Mouse (Mus musculus): Measurements from ENCODE around the gene Nme7.

The Nme7 gene

GRCm38 (mm10) chr1:164384354-164384753 lies 80.4 kb downstream of the Nme7 start:
- WGBS = 98% methylated on average over 10 of the region's 10 CpGs

GRCm38 (mm10) chr1:164384972-164385371 lies 81.1 kb downstream of the Nme7 start:
- WGBS = 92% methylated on average over 6 of the region's 6 CpGs

DNA sequence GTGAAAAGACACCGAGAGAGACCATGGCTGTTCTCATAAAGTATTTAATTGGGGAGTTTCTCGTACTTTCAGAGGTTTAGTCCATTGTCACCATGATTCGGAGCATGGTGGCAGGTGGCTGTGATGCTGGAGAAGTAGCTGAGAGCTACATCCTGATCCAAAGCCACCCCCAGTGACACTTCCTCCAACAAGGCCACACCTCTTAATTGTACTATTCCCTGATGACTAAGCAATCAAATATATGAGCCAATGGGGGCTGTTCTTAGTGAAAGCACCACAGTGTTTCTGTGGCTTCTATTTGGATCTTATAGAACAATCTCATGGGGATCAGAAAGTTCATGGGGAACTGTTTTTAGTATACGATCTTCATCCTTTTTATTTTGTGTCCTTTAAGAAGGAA lies 85.8 kb downstream of the Nme7 start:
- 84% methylated on average over 4 of the region's 4 CpGs for WGBS

DNA sequence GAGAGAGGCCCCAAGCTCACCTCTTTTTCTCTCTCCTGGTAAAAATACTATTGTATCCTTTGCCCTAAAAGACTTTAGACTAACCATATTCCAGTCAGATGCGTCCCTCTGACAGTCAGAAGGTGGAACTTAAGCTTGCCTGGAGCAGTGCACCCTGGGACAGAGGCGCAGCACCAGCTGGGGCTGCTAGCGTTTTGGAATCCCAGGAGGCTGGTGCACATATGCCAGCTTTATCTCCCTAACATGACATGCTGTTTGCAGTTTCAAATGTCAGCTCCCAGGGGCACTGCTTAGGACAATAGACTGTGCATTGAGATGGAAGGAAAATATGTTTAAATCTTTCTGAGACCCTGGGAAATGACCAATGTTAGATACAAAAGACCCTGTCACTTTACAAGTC lies 88.3 kb downstream of the Nme7 start:
- WGBS = 56% methylated on average over 3 of the region's 3 CpGs

DNA sequence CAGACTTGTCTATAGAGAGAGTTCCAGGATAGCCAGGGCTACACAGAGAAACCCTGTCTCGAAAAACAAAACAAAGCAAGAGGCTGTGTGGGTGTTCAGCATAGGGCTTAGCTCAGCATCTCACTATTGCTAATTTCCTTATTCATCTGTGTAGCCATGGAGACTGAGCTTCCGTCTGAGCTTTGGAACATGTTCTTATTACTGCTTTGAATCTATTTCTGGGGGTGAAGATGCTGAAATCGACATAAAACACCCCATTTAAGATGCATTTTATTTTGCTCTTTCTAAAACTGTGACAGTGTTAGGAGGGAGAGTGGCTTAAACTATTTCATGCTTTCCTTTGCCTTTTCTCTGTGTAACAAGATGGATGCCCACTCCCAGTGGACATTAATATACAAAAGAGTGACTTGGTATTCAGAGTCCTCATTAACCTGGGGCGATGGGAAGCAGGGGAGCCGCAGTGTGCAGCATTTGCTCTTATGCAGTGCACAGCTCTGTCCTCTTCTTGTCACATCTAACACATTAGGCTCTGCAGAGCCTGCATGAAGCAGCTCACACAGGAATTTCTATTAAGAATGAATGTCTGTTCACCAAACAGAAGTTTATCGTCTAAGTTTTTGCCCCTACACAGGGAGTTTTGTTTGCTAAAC lies 91.3 kb downstream of the Nme7 start:
- WGBS = 20% methylated on average over 6 of the region's 6 CpGs

DNA sequence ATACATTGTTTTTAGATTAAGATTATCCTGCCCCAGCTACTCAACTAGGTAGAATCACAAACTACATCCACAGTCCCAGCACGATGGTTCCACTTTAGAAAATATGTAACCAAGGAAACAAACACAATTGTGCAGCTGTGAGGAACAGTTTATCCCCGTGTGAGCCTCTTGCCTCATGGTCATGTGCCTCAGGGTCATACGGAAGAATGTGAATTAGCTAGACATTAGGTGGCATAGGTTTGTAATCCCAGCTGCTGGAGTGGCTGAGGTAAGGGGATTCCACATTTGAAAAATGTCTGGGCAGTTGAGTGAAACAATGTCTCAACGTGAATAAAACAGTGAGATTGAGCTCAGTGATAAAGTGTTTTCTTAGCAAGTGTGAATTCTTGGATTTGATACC lies 93.8 kb downstream of the Nme7 start:
- WGBS = 40% methylated on average over 4 of the region's 4 CpGs

GRCm38 (mm10) chr1:164399578-164399977 lies 95.7 kb downstream of the Nme7 start:
- 95% methylated on average over 3 of the region's 3 CpGs for WGBS

- WGBS = 71% methylated on average over 5 of the region's 5 CpGs
These were observed 101.5 kb downstream of the Nme7 start for GRCm38 (mm10) chr1:164405385-164405802.

- WGBS = 63% methylated on average over 5 of the region's 5 CpGs
These were observed 102.6 kb downstream of the Nme7 start for GRCm38 (mm10) chr1:164406506-164406905.

GRCm38 (mm10) chr1:164408655-164409054 lies 104.7 kb downstream of the Nme7 start:
- WGBS = 83% methylated on average over 2 of the region's 2 CpGs

DNA sequence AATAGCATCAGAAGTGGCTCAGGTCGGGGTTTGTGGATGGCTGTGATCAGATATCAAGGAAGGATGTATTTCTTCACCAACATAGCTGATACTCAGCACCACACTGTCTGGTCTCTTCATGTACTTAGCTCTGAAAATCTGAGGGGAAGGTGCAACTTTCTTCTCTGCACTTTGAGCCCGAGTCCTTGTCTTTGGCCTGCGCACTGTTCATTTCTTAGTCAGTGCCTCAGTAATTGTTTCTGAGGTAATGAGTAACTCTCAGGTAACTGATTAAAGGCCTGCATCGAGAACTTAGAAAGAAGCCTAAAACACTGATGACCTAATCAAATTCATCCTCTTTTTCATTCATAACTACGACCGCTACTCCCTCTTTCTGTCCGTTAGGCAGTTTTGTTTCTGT lies 107.4 kb downstream of the Nme7 start:
- WGBS = 94% methylated on average over 7 of the region's 7 CpGs

- 96% methylated on average over 9 of the region's 9 CpGs for WGBS
These were observed 109.0 kb downstream of the Nme7 start for GRCm38 (mm10) chr1:164412906-164413305.

DNA sequence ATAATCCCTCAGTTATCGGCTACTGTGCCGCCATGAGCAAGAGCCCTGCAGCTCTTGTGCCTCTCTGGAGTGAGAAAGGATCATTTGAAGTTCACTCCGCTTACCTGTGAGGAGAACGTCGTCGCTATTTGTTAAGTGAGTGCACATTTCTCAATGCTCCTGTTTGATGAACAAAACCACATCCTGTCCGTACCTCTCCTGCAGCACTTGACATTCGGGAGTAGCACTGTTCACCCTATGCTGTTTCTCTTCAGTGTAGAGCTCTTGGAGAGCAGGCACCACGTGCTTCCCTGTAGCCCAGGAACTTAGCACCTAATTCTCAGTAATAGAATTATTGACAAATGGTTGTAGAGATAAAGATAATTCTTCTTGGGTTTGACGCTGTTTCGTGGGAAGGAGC lies 109.7 kb downstream of the Nme7 start:
- 99% methylated on average over 11 of the region's 11 CpGs for WGBS

GRCm38 (mm10) chr1:164415347-164415751 lies 111.4 kb downstream of the Nme7 start:
- WGBS = 90% methylated on average over 2 of the region's 2 CpGs

DNA sequence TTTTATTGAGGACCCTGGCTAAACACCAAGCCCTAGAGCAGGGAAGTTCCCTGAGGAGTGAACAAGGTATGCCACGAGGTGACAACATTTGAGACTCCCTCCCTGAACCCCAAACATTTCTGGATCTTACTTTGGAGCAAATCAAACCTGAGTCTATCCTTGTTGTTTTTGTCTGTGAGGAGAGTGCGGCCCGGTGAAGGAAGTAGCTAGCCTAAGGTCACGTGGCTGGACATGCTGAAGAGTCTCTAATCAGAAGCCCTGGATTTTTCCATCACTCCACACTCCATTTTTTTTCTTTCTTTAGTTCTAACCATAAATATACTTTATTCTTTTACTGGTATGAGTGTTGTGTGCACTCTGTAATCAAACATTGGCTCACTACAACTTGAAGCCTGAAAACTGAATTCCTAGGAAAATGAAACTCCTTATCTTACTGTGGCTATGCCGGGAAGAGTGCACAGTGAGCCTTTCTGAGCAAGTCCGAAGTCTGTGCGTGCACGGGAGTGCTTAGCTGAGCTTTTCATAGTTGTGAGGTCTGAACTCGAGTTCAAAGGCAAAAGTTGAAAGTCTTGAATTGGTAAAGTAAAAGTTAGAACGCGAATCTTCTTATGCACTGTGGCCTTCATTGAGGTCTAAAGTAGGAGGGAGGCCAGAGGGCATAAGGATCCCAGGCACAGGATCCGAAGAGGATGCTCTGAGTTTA lies 112.9 kb downstream of the Nme7 start:
- WGBS = 88% methylated on average over 12 of the region's 12 CpGs

DNA sequence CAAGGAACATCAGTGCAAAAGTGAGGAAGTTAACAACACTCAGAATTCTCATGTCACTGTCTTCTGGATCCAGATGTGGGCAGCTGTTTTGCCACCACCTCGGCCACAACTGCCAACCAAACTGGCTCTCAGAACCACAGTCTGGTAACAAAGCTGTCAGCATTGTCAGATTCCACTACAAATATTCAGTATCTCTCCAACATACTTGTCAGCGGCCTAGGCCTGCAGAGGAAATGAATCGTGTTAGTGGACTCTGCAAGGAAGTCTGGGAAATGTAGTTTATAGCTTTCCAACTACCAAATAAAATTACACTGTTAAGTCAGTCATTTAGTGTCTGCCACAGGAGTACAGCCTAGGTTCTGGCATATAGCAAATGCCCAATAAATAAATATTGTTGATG lies 113.7 kb downstream of the Nme7 start:
- WGBS = 76% methylated on average over 3 of the region's 3 CpGs

DNA sequence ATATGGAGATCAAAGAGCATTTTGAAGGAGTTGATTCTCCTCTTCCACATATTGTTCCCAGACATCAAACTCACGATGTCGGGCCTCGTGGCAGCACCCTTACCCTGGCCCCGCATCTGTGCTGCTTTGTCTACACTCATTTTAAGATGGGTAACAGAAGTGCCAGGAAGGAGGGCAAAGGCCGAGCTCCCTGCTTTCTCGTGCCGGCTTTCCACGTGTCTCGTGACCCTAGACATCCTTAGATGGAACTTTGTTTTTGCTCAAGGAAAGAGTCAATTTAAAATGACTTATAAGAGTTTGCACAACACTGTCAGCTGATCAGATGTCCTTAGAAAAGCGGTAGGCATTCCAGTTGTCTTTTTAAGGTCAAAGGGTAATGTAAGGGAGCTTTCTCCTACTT lies 114.4 kb downstream of the Nme7 start:
- WGBS = 94% methylated on average over 10 of the region's 10 CpGs

DNA sequence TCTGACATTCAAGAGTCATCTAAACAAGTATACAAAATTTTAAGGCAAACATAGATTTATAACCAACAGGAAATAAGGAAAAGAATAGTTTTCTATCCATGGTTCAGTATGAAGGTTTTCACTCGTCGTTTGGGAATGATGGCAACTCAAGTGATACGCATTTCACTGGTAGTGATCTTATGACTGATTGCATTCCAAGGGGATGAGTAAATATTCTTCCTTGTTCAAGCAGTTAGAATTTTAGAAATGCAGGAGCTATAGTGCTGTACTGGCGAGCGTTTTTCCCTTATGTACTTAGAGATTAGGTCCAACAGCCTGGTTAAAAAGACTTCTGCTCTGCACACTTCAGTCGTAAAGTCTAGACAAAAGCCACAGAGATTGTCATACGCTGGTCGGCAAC lies 115.5 kb downstream of the Nme7 start:
- WGBS = 88% methylated on average over 8 of the region's 8 CpGs

GRCm38 (mm10) chr1:164420623-164421354 lies 116.9 kb downstream of the Nme7 start:
- 89% methylated on average over 6 of the region's 6 CpGs for WGBS

DNA sequence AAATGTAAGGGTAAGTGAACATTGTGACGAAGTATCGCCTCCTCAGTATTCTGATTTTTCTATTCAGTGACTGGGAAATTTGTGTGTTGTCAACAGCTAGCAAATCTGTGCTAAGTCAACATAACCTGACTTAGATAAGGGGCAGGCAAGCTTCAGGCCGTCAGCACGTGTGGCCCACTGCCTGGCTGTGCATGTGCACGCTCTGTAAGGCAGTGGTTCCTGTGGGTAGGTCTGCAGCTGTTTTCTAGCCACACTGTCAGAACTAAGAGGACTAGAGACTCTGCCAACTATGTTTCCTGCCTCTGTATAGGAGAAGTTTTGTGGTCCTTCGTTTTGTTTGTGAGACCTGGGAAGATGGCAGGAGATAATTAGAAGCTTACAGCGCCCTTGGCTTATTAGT lies 122.3 kb downstream of the Nme7 start:
- 88% methylated on average over 7 of the region's 7 CpGs for WGBS

GRCm38 (mm10) chr1:164427777-164428176 lies 123.9 kb downstream of the Nme7 start:
- 83% methylated on average over 7 of the region's 7 CpGs for WGBS

DNA sequence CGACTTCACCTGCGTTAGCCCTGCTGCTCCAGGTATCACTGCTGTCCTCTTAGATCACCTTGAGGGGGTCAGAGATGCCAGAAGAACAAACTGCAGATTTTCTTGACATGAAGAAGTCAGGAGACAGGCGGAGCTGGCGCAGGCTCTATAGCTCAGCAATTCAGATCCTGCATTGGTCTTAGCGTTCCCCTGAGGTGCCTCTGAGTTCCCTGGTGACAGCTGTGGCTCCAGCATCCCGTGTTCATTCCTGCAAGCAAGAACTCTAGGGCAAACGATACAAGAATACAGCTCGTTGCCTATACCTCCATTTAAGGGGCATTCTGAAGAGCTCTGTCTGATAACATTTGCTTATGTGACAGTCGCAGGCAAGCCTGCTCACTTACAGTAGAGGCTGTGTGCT lies 124.7 kb downstream of the Nme7 start:
- 66% methylated on average over 9 of the region's 9 CpGs for WGBS

GRCm38 (mm10) chr1:164432649-164433048 lies 128.7 kb downstream of the Nme7 start:
- 82% methylated on average over 5 of the region's 5 CpGs for WGBS

All from cerebral cortex, adult 2 months (tissue).